Mouse (Mus musculus) liver, embryonic 14.5 days (tissue): Measurements from ENCODE around the gene Sgsm1.

Source experiments
- CTCF ChIP-seq: IDR thresholded peaks from 2 replicates; pipeline ENCODE4 v1.5.1; 2016; ENCODE audit warnings: antibody characterized with exemption, low read depth, control low read depth
- EP300 ChIP-seq: IDR thresholded peaks from 2 replicates; pipeline ENCODE4 v1.6.1; 2016; ENCODE audit warnings: antibody characterized with exemption, low read depth

- TF ChIP-seq CTCF = no peak
- TF ChIP-seq EP300 = no peak
Observed at GRCm38 (mm10) chr5:113281557-113281956, 29.0 kb downstream of the Sgsm1 start.
